Mouse (Mus musculus) brain, adult 2 months (tissue): ENCODE data around the gene Atf6b.

ENCODE experiments used
- DNase-seq: peaks from one replicate; pipeline ENCODE4 v3.0.0; 2011; ENCODE audit warnings: low read depth, low spot score

Atf6b gene

GRCm38 (mm10) chr17:34648141-34648890 is 1.4 kb downstream of the Atf6b start:
- no peak for DNase-seq

- DNase-seq: no peak
These were observed 2.3 kb downstream of the Atf6b start for GRCm38 (mm10) chr17:34649106-34649864.

GRCm38 (mm10) chr17:34650781-34651180 is 3.8 kb downstream of the Atf6b start:
- DNase-seq: no peak

GRCm38 (mm10) chr17:34651507-34652221 is 4.7 kb downstream of the Atf6b start:
- DNase-seq: peak; percentile 54

- peak; percentile 22 for DNase-seq
These were observed 5.6 kb downstream of the Atf6b start for GRCm38 (mm10) chr17:34652546-34652945.

GRCm38 (mm10) chr17:34652985-34653384 is 6.0 kb downstream of the Atf6b start:
- no peak for DNase-seq

GRCm38 (mm10) chr17:34653746-34654285 is 6.9 kb downstream of the Atf6b start:
- DNase-seq: peak; percentile 74

- peak; percentile 2 for DNase-seq
These were observed 7.4 kb downstream of the Atf6b start for GRCm38 (mm10) chr17:34654392-34654791.

- no peak for DNase-seq
These were observed 8.2 kb downstream of the Atf6b start for GRCm38 (mm10) chr17:34655160-34655559.

- DNase-seq: peak; percentile 57
These were observed 8.6 kb downstream of the Atf6b start for GRCm38 (mm10) chr17:34655581-34655991.

- no peak for DNase-seq
These were observed 9.7 kb downstream of the Atf6b start for GRCm38 (mm10) chr17:34656666-34657065.

GRCm38 (mm10) chr17:34657271-34657670 is 10.3 kb downstream of the Atf6b start:
- no peak for DNase-seq

GRCm38 (mm10) chr17:34658145-34658544 is 11.2 kb downstream of the Atf6b start:
- DNase-seq: no peak

GRCm38 (mm10) chr17:34658591-34658990 is 11.6 kb downstream of the Atf6b start:
- no peak for DNase-seq

- DNase-seq: no peak
These were observed 12.4 kb downstream of the Atf6b start for GRCm38 (mm10) chr17:34659181-34659896.

GRCm38 (mm10) chr17:34659897-34660214 is 12.9 kb downstream of the Atf6b start:
- DNase-seq: no peak

GRCm38 (mm10) chr17:34660259-34660820 is 13.4 kb downstream of the Atf6b start:
- DNase-seq: no peak

GRCm38 (mm10) chr17:34661121-34661591 is 14.2 kb downstream of the Atf6b start:
- no peak for DNase-seq

GRCm38 (mm10) chr17:34662468-34662867 is 15.5 kb downstream of the Atf6b start:
- no peak for DNase-seq

GRCm38 (mm10) chr17:34662978-34663377 is 16.0 kb downstream of the Atf6b start:
- no peak for DNase-seq

- no peak for DNase-seq
These were observed 16.6 kb downstream of the Atf6b start for GRCm38 (mm10) chr17:34663558-34663957.
